Mouse (Mus musculus) bone marrow macrophage, adult 2 months (primary cell): ENCODE data around the gene Stx2. TPM values are rescaled to one million over a fixed set of nuclear protein-coding genes. Genes with fewer than 3 reads are reported as not detected.

Source experiments
- H3K27ac ChIP-seq: 2 replicates; pipeline ENCODE4 v1.5.1; 2012; ENCODE audit warnings: low read depth, low read length; ENCODE audit not compliant: insufficient read depth
- H3K4me1 ChIP-seq: 2 replicates; pipeline ENCODE4 v1.6.1; 2012; ENCODE audit warnings: low read length; ENCODE audit not compliant: control insufficient read depth, insufficient read depth
- H3K4me3 ChIP-seq: 2 replicates; pipeline ENCODE4 v1.5.1; 2012; ENCODE audit warnings: mild to moderate bottlenecking, low read length, moderate library complexity; ENCODE audit not compliant: insufficient read depth
- CTCF ChIP-seq: IDR thresholded peaks from 2 replicates; pipeline ENCODE4 v1.5.1; 2012; ENCODE audit warnings: low read depth, mild to moderate bottlenecking, low read length, moderate library complexity
- POLR2A ChIP-seq: IDR thresholded peaks from 2 replicates; pipeline ENCODE4 v1.6.1; 2012; ENCODE audit warnings: mild to moderate bottlenecking, low read depth, low read length, borderline replicate concordance
- polyA plus RNA-seq: library from polyadenylated mRNA; stranded (reverse); fragments of >200 nt; gene quantifications from 2 replicates; pipeline ENCODE4 v1.2.4, GENCODE M21; 2012; ENCODE audit not compliant: missing spikeins, insufficient read depth, insufficient read length

Stx2 gene
- polyA plus RNA-seq: 106 and 112 TPM in 2 replicates

GRCm38 (mm10) chr5:129008412-129008826, at the start of gene Stx2:
Gene Stx2 (minus strand): TSS chr5:129008574.
- Histone ChIP-seq H3K27ac (peak within 1 kb of the TSS; percentile 47), H3K4me1 (peaks cover 51% of the 10 kb centered on the region)
- TF ChIP-seq CTCF: no peak
- TF ChIP-seq POLR2A: no peak

DNA sequence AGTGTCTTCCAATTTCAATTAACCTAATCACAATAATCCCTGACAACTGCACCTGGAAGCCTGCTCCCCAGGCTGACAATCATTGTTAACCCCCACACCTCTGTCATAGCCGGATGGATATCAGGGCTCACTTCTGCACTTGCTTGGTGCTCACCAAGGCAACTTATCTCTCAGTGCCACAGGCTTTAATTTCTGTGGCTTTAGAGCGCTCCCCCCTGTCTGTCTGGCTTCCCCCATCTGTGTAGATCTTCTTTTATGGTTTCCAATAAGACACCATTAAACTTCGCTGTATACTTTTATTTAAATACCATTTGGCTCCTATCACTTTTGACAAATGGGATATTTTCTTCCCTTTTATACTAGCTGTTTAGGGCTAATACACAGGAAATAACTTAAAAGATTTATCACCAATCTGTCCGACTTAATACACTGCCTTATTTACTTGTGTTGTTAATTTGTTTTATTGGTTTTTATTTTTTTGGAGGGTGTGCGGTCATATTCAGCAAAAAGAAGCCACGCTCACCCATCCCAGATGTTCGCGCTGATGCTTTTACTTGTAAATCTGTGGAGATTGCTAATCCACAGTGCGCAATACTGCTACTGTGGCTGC, 46.4 kb upstream of the Stx2 start:
- TF ChIP-seq POLR2A (no peak), CTCF (no peak)
- no peaks in the 10 kb centered on the region for H3K4me1 ChIP-seq
- no peak overlapping the region for H3K27ac ChIP-seq
- H3K4me3 ChIP-seq: no peak overlapping the region

More at GRCm38 (mm10) chr5:129008412-129008826, at the start of gene Stx2:
- peak within 1 kb of the TSS; percentile 93 for H3K4me3 ChIP-seq

DNA sequence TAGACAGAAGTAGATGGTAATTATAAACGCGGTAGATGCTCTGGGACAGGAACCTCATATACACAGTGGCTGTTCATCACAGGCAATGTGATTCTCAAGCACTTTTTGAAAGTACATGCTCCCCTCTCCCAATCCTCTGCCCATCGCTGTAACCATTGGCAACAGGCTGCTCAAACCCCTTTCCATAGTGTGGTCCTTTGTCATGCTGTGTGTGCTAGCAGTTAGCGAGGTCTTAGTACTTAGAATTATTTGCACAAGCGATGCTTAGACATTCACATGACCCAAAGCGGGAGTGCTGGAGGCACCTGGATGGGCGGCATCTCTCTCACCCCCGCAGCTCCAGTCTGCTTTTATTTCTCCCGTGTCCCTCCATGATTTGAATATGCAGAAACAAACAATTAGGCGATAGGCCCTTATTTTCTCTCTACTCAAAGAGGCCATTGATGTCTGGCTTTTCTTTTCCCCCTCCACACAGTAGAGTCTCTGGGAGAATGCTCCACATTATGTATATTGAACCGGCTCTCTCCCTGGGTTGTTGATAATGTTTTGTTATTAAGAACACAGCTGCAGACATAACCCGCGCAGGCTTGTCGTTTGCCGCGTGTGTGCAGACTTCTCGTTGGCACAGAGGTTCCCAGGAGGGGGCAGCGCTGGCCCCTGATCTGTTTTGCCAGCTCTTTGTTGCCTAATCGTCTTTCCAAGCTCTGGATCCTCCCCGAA, 44.4 kb upstream of the Stx2 start:
- no peaks in the 10 kb centered on the region for H3K4me1 ChIP-seq
- no peak overlapping the region for H3K27ac ChIP-seq
- TF ChIP-seq CTCF: no peak
- TF ChIP-seq POLR2A: no peak

DNA sequence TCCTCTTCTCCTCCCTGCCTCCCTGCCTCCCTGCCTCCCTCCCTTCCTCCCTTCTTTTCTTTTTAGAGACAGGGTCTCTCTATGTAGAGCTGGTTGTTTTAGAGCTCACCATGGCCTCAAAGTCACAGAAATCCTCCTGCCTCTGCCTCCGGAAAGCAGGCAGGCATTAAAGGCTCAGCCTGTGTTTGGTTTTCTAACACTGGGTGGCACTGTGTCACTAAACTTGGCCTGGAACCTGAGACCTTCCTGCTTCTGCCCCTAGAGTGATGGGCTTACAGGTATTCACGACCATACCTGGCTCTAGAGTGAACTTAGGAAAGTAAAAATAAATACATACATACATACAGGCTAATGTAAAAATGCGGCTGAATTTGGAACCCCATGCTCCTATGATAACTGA, 43.5 kb upstream of the Stx2 start:
- H3K27ac ChIP-seq: no peak overlapping the region
- no peaks in the 10 kb centered on the region for H3K4me1 ChIP-seq
- TF ChIP-seq CTCF (no peak), POLR2A (no peak)

More for the DNA sequence above, 44.4 kb upstream of the Stx2 start:
- no peak overlapping the region for H3K4me3 ChIP-seq

DNA sequence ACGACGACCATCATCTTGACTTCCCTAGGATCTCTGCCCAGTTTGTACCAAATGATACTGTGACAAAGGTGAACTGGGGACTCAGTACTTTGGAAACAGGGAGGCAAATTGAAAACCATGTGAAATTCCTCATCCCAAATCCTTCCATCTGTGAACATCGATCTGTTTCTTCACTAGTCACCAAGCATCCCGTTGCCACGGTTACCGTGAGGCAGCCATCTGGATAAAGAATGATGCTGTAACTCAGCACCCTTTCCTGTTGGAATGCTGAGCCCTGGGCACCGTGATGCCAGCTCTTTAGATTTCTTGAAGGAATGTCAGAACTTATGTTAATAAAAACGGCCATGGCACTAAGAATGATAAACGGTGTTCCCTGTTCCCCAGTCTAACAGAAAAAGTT, 41.0 kb upstream of the Stx2 start:
- TF ChIP-seq CTCF (no peak), POLR2A (no peak)
- H3K4me3 ChIP-seq: no peak overlapping the region
- H3K4me1 ChIP-seq: no peaks in the 10 kb centered on the region
- no peak overlapping the region for H3K27ac ChIP-seq

More for the DNA sequence above, 43.5 kb upstream of the Stx2 start:
- no peak overlapping the region for H3K4me3 ChIP-seq

- H3K27ac ChIP-seq: no peak overlapping the region
- no peaks in the 10 kb centered on the region for H3K4me1 ChIP-seq
- TF ChIP-seq CTCF: no peak
- TF ChIP-seq POLR2A: no peak
- H3K4me3 ChIP-seq: no peak overlapping the region
These were observed 37.5 kb upstream of the Stx2 start for GRCm38 (mm10) chr5:129045641-129046580.

GRCm38 (mm10) chr5:129037739-129038138, 29.4 kb upstream of the Stx2 start:
- no peaks in the 10 kb centered on the region for H3K4me1 ChIP-seq
- TF ChIP-seq CTCF: no peak
- no peak overlapping the region for H3K4me3 ChIP-seq
- H3K27ac ChIP-seq: no peak overlapping the region

- Histone ChIP-seq H3K4me3 (no peak overlapping the region), H3K4me1 (no peaks in the 10 kb centered on the region), H3K27ac (no peak overlapping the region)
- no peak for TF ChIP-seq POLR2A
- TF ChIP-seq CTCF: no peak
These were observed 28.3 kb upstream of the Stx2 start for GRCm38 (mm10) chr5:129036678-129037077.

- no peak overlapping the region for H3K27ac ChIP-seq
- H3K4me3 ChIP-seq: no peak overlapping the region
- TF ChIP-seq POLR2A (no peak), CTCF (no peak)
- H3K4me1 ChIP-seq: no peaks in the 10 kb centered on the region
These were observed 20.9 kb upstream of the Stx2 start for GRCm38 (mm10) chr5:129029131-129029723.
